Mouse (Mus musculus): ENCODE measurements around the gene Acaa1a.

Gene Acaa1a

DNA sequence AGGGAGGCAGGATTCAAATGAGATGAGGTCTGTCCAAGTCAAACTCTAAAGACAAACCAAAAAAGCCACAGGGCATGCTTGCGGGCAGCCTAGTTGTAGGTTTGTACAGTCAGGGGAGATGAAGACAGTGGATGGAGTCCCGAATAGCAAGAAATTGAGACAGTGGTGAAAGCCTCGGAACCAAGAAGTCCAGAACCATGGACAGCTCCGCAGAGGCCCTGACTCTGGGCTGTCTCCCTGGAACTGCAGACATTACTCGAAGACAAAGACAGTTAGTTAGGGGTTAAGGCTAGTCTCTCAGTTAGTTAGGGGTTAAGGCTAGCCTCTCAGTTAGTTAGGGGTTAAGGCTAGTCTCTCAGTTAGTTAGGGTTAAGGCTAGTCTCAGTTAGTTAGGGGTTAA is 49.5 kb downstream of the Acaa1a start:
- DNase-seq (ENCODE audit: low read depth, low spot score), result peak; percentile 61

DNA sequence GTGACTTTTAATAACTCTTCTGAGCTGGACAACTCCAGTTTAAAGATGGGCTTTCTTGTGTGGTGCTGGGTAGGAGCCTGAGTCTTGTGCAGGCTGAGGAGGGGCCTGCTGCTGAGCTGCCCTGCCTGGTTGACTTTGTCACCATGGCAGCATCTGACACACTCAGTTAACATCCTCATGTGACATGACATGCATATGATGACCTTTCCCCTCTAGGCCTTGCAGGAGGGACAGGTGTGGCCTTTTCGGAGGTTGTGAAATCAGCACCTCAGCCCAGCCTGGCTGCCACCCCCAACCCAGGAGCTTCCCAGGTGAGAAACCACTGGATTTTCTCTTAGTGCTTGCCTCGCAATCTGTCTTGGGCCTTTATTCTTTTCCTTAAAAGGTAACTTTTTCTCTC is 50.7 kb downstream of the Acaa1a start:
- no peak for DNase-seq (ENCODE audit: low read depth, low spot score)

DNA sequence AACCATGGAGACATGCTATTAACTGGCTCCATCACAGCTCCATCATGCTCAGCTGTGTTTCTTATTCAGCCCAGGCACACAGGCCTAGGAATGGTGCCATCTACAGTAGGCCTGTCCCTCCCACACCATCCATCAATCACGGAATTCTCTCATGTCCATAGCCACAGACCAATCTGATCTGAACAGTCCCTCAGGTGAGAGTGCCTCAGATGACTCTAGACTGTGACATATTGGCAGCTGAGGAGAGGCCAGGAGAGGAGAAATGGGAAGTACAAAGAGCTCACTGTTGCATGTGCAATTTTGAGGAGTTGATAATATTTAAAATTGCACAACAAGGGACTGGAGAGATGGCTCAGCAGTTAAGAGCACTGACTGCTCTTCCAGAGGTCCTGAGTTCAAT is 55.3 kb downstream of the Acaa1a start:
- DNase-seq (ENCODE audit: low read depth, low spot score), result no peak
